Mouse (Mus musculus): ENCODE data around the gene Topaz1. TPM values are rescaled to one million over a fixed set of nuclear protein-coding genes. Genes with fewer than 3 reads are reported as not detected.

Topaz1 gene
- not detected for polyA plus RNA-seq (2017; shearing (Covaris generic))

GRCm38 (mm10) chr9:122747060-122747459, at the start of gene Topaz1:
Topaz1 (plus strand) TSS chr9:122747346.
- ATAC-seq = no peak

GRCm38 (mm10) chr9:122701817-122702216, 45.3 kb upstream of the Topaz1 start:
- ATAC-seq = no peak

GRCm38 (mm10) chr9:122713836-122714235, 33.3 kb upstream of the Topaz1 start:
- ATAC-seq = no peak

DNA sequence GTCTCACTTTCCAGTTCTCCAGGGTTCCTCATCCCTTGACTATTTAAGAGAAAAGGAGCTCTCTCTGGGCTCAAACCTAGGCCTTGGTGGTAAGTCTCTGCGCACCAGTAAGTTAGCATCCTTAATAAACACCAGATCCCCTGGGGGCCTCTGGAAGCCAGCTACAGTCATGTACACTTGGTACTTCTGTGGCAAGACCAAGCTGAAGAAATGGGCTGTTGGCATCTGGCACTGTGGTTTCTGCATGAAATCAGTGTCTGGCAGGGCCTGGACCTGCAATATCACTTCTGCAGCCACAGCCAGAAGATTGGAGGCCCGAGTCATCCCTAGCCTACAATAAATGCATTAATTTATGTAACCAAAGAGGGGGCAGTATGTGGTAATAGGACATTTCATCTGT, 32.1 kb upstream of the Topaz1 start:
- ATAC-seq = no peak

GRCm38 (mm10) chr9:122716131-122716921, 30.8 kb upstream of the Topaz1 start:
- ATAC-seq = no peak

- no peak for ATAC-seq
Measured at GRCm38 (mm10) chr9:122722296-122722695, 24.9 kb upstream of the Topaz1 start.

GRCm38 (mm10) chr9:122725046-122725765, 21.9 kb upstream of the Topaz1 start:
- no peak for ATAC-seq

GRCm38 (mm10) chr9:122729500-122729899, 17.6 kb upstream of the Topaz1 start:
- ATAC-seq = no peak

DNA sequence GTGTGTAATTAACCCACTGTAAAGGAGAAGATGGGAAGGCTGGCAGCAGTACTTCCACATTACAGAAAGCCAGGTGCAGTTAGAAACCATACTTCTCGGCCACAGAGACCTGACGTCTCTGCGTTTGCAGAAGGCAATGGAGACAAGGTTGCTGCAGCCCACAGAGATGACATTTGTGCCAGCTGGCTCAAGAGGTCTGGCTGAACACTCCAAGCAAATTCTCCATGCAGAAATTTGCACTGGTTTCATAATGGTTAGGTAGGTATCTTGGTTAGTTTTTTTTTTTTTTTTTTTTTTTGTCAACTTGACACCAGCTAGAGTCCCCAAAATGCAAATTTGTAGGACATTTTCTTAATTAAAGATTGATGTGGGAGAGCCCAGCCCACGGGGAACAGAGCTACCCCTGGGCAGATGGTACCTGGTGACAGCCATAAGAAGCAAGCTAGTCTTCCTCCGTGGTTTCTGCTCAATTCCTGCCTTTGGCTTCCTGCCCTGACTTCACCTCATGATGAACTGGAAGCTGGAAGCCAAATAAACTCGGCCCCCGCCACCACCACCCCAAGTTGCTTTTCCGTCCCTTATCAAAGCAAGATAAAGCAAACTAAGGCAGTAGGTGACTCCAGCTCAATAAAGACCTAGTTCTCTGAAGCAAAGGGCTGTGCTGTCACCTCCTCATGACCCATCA, 14.9 kb upstream of the Topaz1 start:
- no peak for ATAC-seq

- no peak for ATAC-seq
Measured at GRCm38 (mm10) chr9:122733222-122733621, 13.9 kb upstream of the Topaz1 start.

DNA sequence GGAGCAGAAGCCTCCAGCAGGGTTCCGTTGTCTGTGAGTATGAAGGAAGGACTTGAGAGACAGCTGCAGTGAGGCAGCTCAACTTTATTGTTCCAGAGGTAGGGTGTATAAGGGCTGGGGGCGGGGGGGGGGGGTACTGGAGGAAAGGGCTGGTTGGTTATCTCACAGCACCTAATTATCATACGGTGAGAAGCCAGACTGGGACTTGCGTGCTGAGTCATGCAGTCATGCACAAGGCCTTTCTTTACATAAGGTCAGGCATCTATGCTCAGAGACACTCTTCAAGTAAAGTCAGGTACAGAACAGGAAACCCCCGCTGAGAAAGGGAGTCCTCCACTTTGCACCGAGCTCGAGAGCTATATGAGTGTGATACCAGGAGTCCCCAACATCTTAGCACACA, 12.2 kb upstream of the Topaz1 start:
- no peak for ATAC-seq

DNA sequence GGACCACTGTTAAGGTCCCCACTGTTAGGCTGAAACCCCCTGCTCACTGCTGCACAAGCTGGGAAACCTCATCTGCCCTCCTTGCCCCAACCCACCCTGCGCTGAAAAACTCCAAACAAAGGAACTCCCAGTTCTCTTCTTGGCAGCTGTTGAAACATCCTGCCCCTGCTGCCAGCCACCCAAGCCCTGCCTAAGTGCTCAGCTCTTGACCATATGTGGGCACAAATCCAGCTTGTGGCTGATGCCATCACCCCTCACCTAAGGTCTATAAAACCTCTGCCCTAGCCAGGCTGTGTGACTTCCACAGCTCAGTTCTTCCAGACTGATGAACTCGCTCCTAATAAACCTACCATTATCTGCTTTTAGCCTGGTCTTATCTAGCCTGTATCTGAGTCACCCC, 11.1 kb upstream of the Topaz1 start:
- ATAC-seq = no peak

DNA sequence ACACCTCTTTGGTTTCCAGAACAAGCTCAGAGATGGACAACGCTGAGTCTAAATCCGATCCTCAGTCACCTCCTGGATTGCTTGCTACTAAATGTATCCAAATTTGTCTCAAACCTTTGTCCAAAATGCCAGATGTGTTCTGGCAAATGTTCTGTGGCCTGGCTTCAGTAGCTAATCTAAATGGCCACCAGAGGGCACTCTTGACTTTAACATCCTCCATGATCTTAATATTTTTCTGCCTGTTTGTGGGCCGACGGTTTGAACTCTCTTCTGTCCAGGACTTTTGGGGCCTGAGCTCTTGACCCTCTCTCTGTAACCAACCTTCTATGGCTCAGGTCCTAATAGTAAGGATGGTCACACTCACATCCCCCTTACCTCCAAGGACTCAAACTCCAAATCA, 10.4 kb upstream of the Topaz1 start:
- ATAC-seq = peak; percentile 51

DNA sequence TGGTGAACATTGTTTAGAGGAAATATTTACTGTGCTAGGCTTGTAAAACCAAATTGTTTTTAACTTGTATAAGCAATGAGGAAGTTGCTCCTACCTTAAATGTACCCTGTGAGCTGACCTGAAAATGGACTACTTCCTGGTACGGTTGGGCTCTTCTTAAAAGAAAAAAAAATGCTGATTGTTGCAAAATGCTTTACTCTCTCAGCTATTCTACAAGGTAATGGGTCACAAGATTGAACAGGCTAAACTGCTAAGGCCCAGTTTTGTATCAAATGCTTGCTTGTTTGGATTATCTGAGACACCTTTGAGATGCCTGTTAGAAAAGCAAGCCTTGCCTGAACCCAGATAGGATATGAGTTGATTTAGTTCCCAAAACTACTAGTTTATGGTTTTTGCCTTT, 1.3 kb upstream of the Topaz1 start:
- no peak for ATAC-seq

DNA sequence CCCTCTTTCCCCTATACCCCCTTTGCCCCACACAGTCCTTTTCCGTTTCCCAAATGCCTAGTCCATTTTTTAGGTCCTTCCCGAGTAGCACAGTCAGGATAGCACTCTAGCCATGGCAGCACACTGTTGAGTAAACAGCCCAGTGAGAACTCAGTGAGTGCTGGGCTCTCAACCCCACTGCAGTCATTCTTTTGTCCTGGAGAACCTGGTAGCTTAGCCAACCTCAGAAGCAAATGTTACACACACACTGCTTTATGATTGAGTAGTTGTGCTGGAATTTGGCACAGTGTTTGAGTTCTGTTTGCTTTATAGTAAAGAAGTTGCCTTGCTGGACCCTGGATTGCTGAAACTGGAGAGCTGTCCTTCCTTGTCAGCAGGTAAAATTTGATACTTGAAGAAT, 10.5 kb downstream of the Topaz1 start:
- no peak for ATAC-seq

GRCm38 (mm10) chr9:122760111-122760510, 13.0 kb downstream of the Topaz1 start:
- ATAC-seq = no peak

DNA sequence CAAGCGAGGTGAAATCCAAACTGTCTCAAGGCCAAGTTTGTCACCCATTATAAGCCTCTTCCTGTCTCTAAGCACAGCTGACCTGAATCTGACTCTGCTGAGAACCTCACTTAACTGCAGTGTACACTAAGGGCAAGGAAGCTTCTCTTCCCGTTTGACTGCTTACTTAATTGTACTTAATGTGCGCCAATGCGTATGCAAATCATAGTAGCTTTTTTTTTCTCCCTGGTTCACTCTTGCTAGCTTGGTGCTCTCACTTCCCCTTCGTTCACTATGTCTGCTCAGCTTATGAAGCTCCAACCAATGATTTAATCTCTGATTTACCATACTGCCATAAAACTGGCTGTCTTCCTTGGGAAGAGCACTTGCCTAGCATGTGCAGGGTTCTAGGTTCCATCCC, 38.1 kb downstream of the Topaz1 start:
- no peak for ATAC-seq

DNA sequence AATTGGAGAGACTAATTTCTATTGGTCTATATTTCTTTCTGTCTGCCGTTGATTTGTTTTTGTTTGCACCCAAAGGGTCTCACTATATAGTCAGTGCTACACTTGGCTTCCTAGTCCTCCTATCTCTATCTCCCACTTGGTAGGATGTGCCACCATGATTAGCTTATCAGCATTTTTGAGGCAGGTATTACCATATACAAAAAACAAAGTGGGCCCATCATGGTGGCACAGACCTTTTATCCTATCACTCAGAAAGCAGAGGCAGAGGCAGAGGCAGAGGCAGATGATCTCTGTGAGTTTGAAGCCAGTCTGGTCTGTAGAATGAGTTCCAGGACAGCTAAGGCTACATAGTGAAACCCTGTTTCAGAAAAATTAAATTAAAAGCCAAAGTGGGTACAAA, 39.4 kb downstream of the Topaz1 start:
- ATAC-seq = no peak

DNA sequence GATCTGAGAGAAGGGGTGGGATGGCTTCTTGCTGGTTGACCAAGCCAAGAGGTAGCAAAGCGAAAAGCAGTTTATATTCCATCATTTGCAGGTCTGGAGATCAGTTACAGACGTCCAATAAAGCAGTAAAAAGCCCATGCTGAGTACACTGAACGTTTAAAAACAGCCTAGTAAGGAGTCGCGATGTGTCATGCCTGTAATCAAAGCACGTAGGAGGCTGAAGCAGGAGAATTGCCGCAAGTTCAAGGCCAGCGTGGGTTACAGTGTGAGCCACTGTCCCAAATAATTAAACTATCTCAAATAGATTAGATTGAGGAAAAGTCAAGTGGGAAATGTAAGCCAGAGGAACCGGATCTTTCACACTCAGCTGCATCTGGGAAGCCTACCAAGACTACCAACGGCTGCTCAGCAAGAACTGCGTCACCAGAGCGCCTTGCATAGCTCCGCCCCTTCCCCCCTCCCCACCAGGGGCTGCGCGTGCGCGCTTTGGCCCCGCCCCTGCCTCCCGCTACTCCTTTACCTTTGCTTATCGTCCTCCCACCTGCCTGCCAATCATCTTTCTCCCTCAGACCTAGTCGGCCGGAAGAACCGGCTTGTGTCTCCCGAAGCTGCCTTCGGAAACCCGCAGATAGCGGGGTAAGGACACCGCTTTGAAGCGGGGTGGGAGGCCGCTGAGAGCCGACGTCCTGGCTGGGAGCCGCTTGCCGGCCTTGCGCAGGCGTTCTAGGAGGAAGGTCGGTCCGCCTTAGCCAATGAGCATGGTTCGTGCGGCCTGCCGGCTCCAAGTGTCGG, 58.1 kb downstream of the Topaz1 start, which contains the start of gene Tcaim:
Tcaim (plus strand) TSS at position 487 of the 792 bp plus-strand sequence.
- peak; percentile 94 for ATAC-seq

DNA sequence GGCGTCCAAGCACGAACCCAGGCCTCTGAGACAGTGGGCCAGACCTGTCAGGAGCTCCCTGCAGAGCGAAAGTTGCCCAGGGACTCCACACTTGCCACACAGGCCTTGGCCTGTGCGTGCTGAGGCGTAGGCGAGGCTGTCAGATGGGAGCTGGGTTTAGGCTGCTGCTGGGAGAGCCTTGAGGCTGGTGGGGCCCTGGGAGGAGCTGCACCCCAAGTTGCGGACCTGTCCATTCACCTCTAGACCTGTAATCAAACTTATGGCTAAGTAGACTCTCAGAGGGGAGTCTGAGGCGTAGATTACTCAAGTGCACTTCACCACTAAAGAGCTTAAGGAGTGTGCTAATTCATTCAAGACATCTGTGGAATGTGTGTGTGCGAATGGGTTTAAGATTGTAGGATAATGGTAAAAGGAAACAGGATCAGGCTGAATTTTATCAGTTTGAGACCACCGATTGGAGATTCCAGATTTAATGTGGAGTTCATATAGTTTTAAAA, 58.7 kb downstream of the Topaz1 start:
- no peak for ATAC-seq

GRCm38 (mm10) chr9:122807186-122807585, 60.0 kb downstream of the Topaz1 start:
- ATAC-seq = no peak

DNA sequence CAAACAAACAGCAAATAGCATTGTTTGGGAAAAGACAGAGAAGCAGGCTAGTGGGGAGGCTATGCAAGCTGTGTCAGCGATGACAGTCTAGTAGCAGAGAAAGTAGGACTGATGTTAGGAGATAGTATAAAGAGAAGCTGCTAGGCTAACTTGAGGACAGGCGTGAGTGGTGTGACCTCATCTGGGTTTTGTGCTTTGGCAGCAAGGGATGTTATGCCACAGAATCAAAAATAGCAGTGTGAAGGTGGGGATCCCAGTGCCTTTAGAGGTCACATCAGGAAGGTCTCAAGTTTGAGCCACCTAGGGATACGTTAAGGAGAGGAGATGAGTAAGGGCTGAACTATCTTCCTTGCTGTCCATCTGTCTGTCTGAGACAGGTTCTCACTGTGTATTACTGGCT, 63.1 kb downstream of the Topaz1 start:
- ATAC-seq = no peak

All from CD4-positive, CD25-positive, alpha-beta regulatory T cell, adult 4 months (primary cell).